Mouse (Mus musculus) C2C12 (cell line): Measurements from ENCODE around the gene Smim22. TPM values are rescaled to one million over a fixed set of nuclear protein-coding genes. Genes with fewer than 3 reads are reported as not detected.

ENCODE experiments used
- H3K27me3 ChIP-seq: one replicate; pipeline ENCODE4 v1.6.1; 2011; ENCODE audit not compliant: control insufficient read depth, insufficient read depth, insufficient read length
- H3K36me3 ChIP-seq: one replicate; pipeline ENCODE4 v1.6.1; 2011; ENCODE audit not compliant: control insufficient read depth, insufficient read depth
- H3K4me3 ChIP-seq: one replicate; pipeline ENCODE4 v1.5.1; 2011; ENCODE audit warnings: mild to moderate bottlenecking, control low read depth; ENCODE audit not compliant: poor library complexity, insufficient read depth, severe bottlenecking
- H3K79me2 ChIP-seq: one replicate; pipeline ENCODE4 v1.6.1; 2011; ENCODE audit not compliant: control insufficient read depth, insufficient read depth
- H3K79me3 ChIP-seq: one replicate; pipeline ENCODE4 v1.6.1; 2011; ENCODE audit warnings: low read depth, control low read depth
- H3ac ChIP-seq: one replicate; pipeline ENCODE3; 2011; ENCODE audit warnings: low read depth; ENCODE audit not compliant: control insufficient read depth, insufficient read length
- CEBPB ChIP-seq: IDR thresholded peaks from one replicate; pipeline ENCODE4 v1.6.1; 2011; ENCODE audit warnings: low read depth, mild to moderate bottlenecking, control low read depth, moderate library complexity
- CTCF ChIP-seq: IDR thresholded peaks from one replicate; pipeline ENCODE4 v1.5.1; 2011; ENCODE audit not compliant: control insufficient read depth, insufficient read depth, insufficient read length
- FOSL1 ChIP-seq: IDR thresholded peaks from one replicate; pipeline ENCODE4 v1.8.0; 2011; ENCODE audit warnings: mild to moderate bottlenecking, low read length; ENCODE audit not compliant: poor library complexity, insufficient read depth, severe bottlenecking
- MAX ChIP-seq: IDR thresholded peaks from one replicate; pipeline ENCODE4 v1.6.1; 2011; ENCODE audit warnings: mild to moderate bottlenecking, control low read depth
- MYOD1 ChIP-seq: IDR thresholded peaks from one replicate; pipeline ENCODE4 v1.6.1; 2011; ENCODE audit warnings: low read depth; ENCODE audit not compliant: control insufficient read depth, insufficient read length
- MYOG ChIP-seq: IDR thresholded peaks from one replicate; pipeline ENCODE4 v1.6.1; 2011; ENCODE audit not compliant: control insufficient read depth, insufficient read length; ENCODE audit errors: extremely low read depth
- USF1 ChIP-seq: IDR thresholded peaks from one replicate; pipeline ENCODE4 v1.6.1; 2011; ENCODE audit warnings: low read depth, mild to moderate bottlenecking, control low read depth, moderate library complexity
- polyA plus RNA-seq: library from polyadenylated mRNA; unstranded; fragments of >200 nt; fragmentation: generic; extraction: Trizol; gene quantifications from one replicate; pipeline ENCODE4 v1.2.1, GENCODE M21; 2012; ENCODE audit warnings: missing spikeins

The Smim22 gene
- polyA plus RNA-seq, 1 experiment, result not detected

GRCm38 (mm10) chr16:5012036-5013005 is 5.2 kb downstream of the Smim22 start:
- Histone ChIP-seq H3K79me3 (no peaks in the 10 kb centered on the region), H3K4me3 (peak overlapping the region; percentile 34), H3K79me2 (no peaks in the 10 kb centered on the region), H3ac (peak overlapping the region; percentile 32), H3K36me3 (peaks cover 28% of the 10 kb centered on the region), H3K27me3 (no peaks in the 10 kb centered on the region)
- TF ChIP-seq MYOD1, result no peak
- TF ChIP-seq MYOG, result no peak
- no peak for TF ChIP-seq CEBPB
- no peak for TF ChIP-seq USF1
- no peak for TF ChIP-seq CTCF
- TF ChIP-seq MAX, result no peak
- no peak for TF ChIP-seq FOSL1

- Histone ChIP-seq H3K4me3 (peak within 1 kb of the TSS; percentile 34), H3K79me3 (no peaks in the 10 kb centered on the region), H3ac (peak within 1 kb of the TSS; percentile 32), H3K36me3 (peaks cover 38% of the 10 kb centered on the region), H3K27me3 (no peaks in the 10 kb centered on the region), H3K79me2 (no peaks in the 10 kb centered on the region)
- TF ChIP-seq FOSL1, result no peak
- peak; percentile 41 for TF ChIP-seq CTCF
- TF ChIP-seq MAX, result no peak
- no peak for TF ChIP-seq CEBPB
- no peak for TF ChIP-seq USF1
These were observed 6.2 kb downstream of the Smim22 start, which contains the start of gene Rogdi for GRCm38 (mm10) chr16:5013054-5013838. TSS of gene Rogdi (minus strand) at chr16:5013553.

- no peaks in the 10 kb centered on the region for H3K79me2 ChIP-seq
- TF ChIP-seq CEBPB (no peak), CTCF (no peak), MYOD1 (no peak), USF1 (no peak), MYOG (no peak), MAX (no peak), FOSL1 (no peak)
- H3ac ChIP-seq, result no peak overlapping the region
- H3K27me3 ChIP-seq, result no peaks in the 10 kb centered on the region
- peaks cover 50% of the 10 kb centered on the region for H3K36me3 ChIP-seq
- H3K79me3 ChIP-seq, result no peaks in the 10 kb centered on the region
- H3K4me3 ChIP-seq, result no peak overlapping the region
These were observed 7.5 kb downstream of the Smim22 start for GRCm38 (mm10) chr16:5014578-5014977.

DNA sequence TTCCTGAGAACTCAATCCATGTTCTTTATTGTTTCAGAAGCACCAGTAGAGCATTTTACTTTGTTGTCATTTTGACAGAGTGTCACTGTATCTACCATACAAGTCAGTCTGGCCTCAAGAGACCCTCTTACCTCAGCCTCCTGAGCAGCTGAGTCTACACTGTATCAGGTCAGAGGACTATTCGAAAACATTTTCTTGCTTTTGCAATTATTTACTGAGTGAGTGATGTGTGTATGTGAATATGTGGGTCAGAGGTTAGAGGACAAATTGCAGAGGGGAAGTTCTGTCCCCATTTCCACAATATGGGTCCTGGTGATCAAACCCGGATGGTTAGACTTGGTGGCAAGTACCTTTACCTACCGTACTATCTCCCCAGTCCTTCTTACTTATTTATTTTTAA is 16.9 kb downstream of the Smim22 start:
- H3ac ChIP-seq, result no peak overlapping the region
- no peaks in the 10 kb centered on the region for H3K27me3 ChIP-seq
- H3K79me2 ChIP-seq, result no peaks in the 10 kb centered on the region
- H3K79me3 ChIP-seq, result no peaks in the 10 kb centered on the region
- H3K36me3 ChIP-seq, result peaks cover 96% of the 10 kb centered on the region
- TF ChIP-seq CTCF, result no peak
- TF ChIP-seq USF1, result no peak
- no peak for TF ChIP-seq MYOD1
- no peak for TF ChIP-seq CEBPB
- no peak for TF ChIP-seq MAX
- TF ChIP-seq FOSL1, result no peak
- TF ChIP-seq MYOG, result no peak
- H3K4me3 ChIP-seq, result no peak overlapping the region

GRCm38 (mm10) chr16:5029847-5030246 is 22.8 kb downstream of the Smim22 start:
- Histone ChIP-seq H3K27me3 (no peaks in the 10 kb centered on the region), H3K79me2 (no peaks in the 10 kb centered on the region), H3K36me3 (peaks cover 92% of the 10 kb centered on the region), H3ac (no peak overlapping the region), H3K4me3 (no peak overlapping the region), H3K79me3 (no peaks in the 10 kb centered on the region)
- TF ChIP-seq MAX (no peak), USF1 (no peak), FOSL1 (no peak), MYOD1 (no peak), CEBPB (no peak), MYOG (no peak), CTCF (no peak)
